Mouse (Mus musculus) cerebellum, adult 11 months (tissue): Measurements from ENCODE around the gene Lpgat1.

Experiments
- DNase-seq: peaks from one replicate; pipeline ENCODE4 v3.0.0; 2022

Lpgat1 gene

DNA sequence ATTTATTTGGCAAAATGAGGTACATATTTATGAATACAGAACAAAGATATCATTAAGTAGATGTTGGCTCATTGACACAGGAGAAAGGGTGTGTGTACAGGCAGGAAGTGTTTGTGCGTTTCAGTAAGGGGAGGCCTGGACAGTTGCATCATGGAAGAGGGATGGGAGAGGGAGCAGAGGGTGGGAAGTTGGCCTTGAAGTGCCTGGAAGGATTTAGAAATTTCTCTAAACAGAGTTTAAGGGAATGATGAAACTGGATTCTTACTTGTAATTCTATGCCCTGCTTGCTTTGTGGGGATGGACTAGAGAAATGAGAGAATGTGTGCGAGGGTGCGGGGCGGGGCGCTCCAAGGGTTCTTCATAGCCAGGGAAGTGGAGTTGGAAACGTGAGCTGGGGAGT lies 20.2 kb downstream of the Lpgat1 start:
- DNase-seq = no peak

DNA sequence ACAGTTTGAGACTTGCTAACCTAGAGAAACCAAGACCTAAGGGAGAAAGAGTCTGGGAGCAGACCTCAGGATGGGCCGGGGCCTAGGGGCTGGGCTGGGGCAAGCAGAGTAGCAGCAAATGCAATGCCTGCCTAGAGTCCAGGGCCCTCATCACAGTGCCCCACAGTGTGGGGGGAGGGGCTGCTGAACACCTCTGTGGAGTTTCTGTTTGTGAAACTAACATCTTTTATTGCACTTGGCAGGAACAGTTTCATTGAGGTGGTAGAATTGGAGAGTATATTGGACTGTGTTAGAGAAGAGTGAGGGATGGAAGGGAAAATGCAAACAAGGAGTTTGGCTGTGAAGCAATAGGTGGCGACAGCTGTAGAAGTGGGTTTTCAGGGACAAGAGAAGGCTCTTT lies 21.1 kb downstream of the Lpgat1 start:
- no peak for DNase-seq

- no peak for DNase-seq
Measured at GRCm38 (mm10) chr1:191740587-191741361, 23.1 kb downstream of the Lpgat1 start.

DNA sequence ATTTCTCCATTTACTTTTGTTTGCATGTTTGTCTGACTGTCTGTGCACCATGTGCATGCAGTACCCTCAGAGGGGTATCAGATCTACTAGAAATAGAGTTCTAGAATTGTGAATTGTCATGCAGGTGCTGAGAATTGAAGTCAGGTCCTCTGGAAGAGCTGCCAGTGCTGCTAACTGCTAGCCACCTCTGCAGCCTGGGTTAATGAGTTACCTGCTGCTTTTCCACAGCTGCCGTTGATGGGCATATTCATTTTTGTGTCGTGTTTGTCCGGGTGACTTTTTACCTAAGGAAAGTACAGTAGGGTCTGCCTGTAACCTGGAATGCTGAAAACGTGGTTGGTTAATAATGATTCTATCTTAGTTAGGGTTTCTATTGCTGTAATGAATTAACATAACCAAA lies 24.0 kb downstream of the Lpgat1 start:
- no peak for DNase-seq

GRCm38 (mm10) chr1:191748431-191748830 lies 30.8 kb downstream of the Lpgat1 start:
- DNase-seq = no peak

GRCm38 (mm10) chr1:191756520-191757199 lies 39.0 kb downstream of the Lpgat1 start:
- no peak for DNase-seq

DNA sequence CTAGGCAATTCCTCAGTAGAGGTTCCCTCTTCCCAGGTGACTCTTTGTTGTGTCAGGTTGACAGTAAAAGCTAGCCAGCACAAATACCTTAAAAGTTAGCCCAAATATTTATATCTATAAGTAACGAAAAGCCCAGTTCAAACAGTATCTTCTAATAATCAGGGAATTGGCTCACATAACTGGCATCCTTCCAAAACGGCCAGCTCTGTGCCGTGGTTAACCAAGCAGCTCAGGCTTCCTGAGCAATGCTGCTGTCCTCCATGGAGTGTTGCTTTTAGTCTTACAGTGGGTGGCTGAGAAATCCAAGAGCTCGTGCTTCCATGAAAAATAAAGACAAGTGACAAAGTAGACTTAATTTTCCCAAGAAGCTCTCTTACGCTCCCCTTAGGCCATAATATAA lies 56.5 kb downstream of the Lpgat1 start:
- DNase-seq = peak; percentile 13

GRCm38 (mm10) chr1:191775116-191775515 lies 57.5 kb downstream of the Lpgat1 start:
- DNase-seq = no peak

DNA sequence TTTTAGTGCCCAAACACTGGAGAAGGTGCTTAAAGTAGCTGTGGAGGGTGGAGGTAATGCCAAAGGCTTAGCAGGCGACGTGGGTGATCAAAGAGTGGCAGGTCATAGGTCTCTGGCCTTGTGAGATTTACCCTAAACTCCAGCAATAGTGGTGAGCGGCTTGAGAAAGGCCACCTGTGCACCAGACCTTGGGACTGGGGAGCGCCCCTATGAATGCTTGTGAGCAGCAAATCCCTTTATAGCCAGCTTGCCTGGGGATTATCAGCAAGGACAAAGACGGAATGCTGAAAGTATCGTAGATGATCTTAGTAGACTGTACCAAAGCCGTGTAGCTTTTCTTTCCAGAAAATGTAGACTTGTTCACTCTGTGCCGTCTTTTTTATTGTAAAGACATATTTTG lies 59.9 kb downstream of the Lpgat1 start:
- DNase-seq = no peak

DNA sequence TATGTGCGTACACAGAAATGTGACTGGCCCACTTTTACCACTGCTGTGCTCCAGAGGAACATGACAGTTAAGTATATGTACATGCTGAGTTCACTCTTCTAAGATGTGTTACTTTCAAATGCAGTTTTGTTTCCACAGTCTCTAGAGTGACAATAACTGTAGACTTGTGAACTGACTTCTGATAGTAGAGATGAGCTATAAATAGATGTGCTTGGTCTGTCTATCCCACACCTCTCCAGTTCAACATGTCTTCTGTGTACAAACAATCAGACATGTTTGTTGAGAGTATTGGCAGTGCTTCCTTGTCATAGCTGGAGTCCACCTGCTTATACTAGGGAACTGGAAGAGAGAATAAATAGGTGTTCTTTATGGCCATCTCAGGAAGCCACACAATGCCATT lies 62.8 kb downstream of the Lpgat1 start:
- no peak for DNase-seq

GRCm38 (mm10) chr1:191785108-191785507 lies 67.5 kb downstream of the Lpgat1 start:
- no peak for DNase-seq

DNA sequence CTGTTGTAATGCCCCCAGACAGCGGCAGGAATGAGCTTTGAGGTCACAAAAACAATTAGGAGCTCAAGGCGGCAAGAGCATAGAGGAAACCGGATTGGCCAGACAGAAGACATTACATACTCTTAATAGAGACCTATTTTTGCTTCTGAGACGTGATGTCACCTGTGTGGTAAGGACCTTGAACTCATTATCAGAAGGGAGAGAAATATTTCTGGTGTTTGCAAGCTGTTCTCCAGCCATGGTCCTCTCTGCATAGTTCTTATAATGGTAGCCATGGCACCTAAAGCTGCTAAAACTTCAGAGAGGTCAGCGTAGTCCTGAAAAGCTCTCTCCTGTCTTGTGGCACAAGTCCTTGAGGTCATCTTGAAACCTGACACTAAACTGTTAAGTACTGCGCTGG lies 68.6 kb downstream of the Lpgat1 start:
- no peak for DNase-seq

DNA sequence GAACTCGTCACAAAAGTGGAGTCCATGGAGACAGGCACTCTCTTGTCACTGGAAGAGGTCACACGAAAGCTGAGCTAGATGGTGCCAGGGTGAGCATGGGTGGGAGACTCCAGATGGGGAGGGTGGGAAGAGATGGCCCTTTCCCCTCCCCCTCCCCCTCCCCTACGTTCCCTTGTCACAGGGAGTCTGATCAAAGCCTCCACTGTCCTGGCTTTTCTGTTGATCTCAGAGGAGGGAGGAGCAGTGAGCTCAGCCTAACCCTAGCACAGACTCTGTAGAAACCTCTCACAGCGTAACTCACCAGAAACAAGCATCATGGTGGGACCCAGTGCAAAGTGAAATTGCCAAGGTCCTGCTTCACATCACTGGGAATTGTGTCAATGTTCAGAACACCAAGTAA lies 69.7 kb downstream of the Lpgat1 start:
- DNase-seq = no peak

- DNase-seq = no peak
Measured at GRCm38 (mm10) chr1:191792991-191793390, 75.4 kb downstream of the Lpgat1 start.

GRCm38 (mm10) chr1:191793888-191794532 lies 76.4 kb downstream of the Lpgat1 start:
- no peak for DNase-seq

- DNase-seq = no peak
Measured at GRCm38 (mm10) chr1:191796238-191796896, 78.7 kb downstream of the Lpgat1 start.

- DNase-seq = no peak
Measured at GRCm38 (mm10) chr1:191802093-191802819, 84.6 kb downstream of the Lpgat1 start.

- DNase-seq = no peak
Measured at GRCm38 (mm10) chr1:191802820-191803655, 85.4 kb downstream of the Lpgat1 start.

- no peak for DNase-seq
Measured at GRCm38 (mm10) chr1:191804747-191805146, 87.1 kb downstream of the Lpgat1 start.

GRCm38 (mm10) chr1:191805788-191806187 lies 88.2 kb downstream of the Lpgat1 start:
- no peak for DNase-seq

DNA sequence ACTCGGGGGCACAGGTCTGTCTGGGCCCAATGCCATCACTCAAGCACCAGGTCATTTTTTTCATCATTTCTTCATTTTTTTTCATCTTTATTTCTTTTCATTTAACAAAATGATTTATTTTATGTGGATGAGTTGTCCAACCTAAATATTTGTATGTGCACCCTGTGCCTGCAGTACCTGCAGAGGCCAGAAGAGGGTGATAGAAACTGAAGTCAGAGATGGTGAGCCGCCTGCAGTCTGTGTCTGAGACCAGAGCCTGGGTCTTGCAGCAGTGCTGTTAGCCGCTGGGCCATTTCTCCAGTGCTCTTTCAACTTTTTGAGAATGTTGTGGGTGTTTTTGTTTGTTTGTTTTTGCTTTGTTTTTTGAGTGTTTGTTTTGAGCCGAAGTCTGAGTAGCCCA lies 89.1 kb downstream of the Lpgat1 start:
- DNase-seq = no peak

GRCm38 (mm10) chr1:191807979-191808378 lies 90.3 kb downstream of the Lpgat1 start:
- no peak for DNase-seq
